Mouse (Mus musculus): ENCODE measurements around the gene Psapl1. TPM values are rescaled to one million over a fixed set of nuclear protein-coding genes. Genes with fewer than 3 reads are reported as not detected.
"Not testable (repeated sequence)": the region's sequence is repeated elsewhere in the genome, so short reads cannot be mapped to it uniquely, and the experiment has no call there.

Psapl1 gene
- polyA plus RNA-seq, 1 experiment from 2014 or later: 0.05 TPM

GRCm38 (mm10) chr5:36205397-36205796, 1.6 kb downstream of the Psapl1 start:
- Histone ChIP-seq H3K9ac (no peak overlapping the region), H3K4me2 (no peak overlapping the region), H3K27ac (replicated peaks) (no peak overlapping the region), H3K27me3 (no peaks in the 10 kb centered on the region), H3K9me3 (replicated peaks) (no peaks in the 10 kb centered on the region), H3K4me1 (replicated peaks) (no peaks in the 10 kb centered on the region), H3K36me3 (replicated peaks) (no peaks in the 10 kb centered on the region), H3K4me3 (replicated peaks) (no peak overlapping the region)
- no peak for ATAC-seq (ENCODE audit: insufficient read depth)
- whole genome bisulfite sequencing (ENCODE audit: insufficient replicate concordance): 68% methylated on average over 11 of the region's 11 CpGs

- 55% methylated on average over 3 of the region's 3 CpGs for WGBS (ENCODE audit: insufficient replicate concordance)
- H3K4me3 ChIP-seq (replicated peaks): no peak overlapping the region
- no peaks in the 10 kb centered on the region for H3K9me3 ChIP-seq (replicated peaks)
- no peak overlapping the region for H3K4me2 ChIP-seq
- H3K4me1 ChIP-seq (replicated peaks): no peaks in the 10 kb centered on the region
- H3K27ac ChIP-seq (replicated peaks): no peak overlapping the region
- no peak for ATAC-seq (ENCODE audit: insufficient read depth)
- no peak overlapping the region for H3K9ac ChIP-seq
- H3K27me3 ChIP-seq: no peaks in the 10 kb centered on the region
- H3K36me3 ChIP-seq (replicated peaks): no peaks in the 10 kb centered on the region
These were observed 5.0 kb downstream of the Psapl1 start for GRCm38 (mm10) chr5:36208803-36209202.

DNA sequence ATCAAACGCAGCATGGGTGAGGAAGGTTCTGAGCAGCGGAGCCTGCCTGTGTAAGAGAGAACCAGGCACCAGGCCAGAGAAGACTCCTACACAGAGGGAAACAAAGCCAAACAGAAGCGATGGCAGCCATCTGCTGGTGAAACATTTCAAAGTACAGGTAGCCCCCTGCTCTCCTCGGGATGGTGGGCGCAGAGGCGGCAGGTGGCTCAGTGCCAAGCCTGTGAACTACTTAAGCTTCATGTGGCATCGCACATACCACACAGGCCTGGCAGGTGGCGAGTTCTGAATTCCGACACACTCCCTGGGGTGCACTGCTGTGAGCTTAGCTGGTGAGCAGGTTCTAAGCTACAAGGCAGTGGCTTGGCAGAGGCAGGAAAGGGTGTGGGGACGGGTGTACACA, 9.5 kb downstream of the Psapl1 start:
- 58% methylated on average over 10 of the region's 10 CpGs for WGBS (ENCODE audit: insufficient replicate concordance)
- Histone ChIP-seq H3K4me1 (replicated peaks) (no peaks in the 10 kb centered on the region), H3K27ac (replicated peaks) (no peak overlapping the region), H3K9ac (no peak overlapping the region), H3K4me2 (no peak overlapping the region), H3K36me3 (replicated peaks) (no peaks in the 10 kb centered on the region), H3K27me3 (no peaks in the 10 kb centered on the region), H3K4me3 (replicated peaks) (no peak overlapping the region), H3K9me3 (replicated peaks) (no peaks in the 10 kb centered on the region)
- no peak for ATAC-seq (ENCODE audit: insufficient read depth)

DNA sequence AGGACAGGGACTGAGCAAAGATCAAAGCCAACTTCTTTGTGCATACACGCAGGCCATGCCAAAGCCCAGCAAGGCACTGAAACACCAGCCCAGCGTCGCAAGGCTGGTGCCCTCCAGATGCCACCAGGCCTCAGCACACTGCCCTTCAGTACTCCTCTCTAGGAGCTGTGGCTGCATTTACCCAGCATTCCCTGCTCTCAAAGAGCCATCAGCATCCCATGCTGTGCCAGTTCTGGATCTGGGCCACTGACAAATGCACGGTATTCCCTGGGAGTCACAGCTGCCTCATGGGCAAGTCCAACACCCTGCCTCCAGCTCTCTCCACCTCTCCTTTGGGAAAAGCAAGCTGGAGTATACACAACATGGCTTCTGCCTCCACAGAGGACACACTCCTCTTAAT, 16.3 kb downstream of the Psapl1 start:
- no peak for ATAC-seq (ENCODE audit: insufficient read depth)
- WGBS (ENCODE audit: insufficient replicate concordance): 76% methylated on average over 4 of the region's 4 CpGs
- H3K27me3 ChIP-seq: no peaks in the 10 kb centered on the region

GRCm38 (mm10) chr5:36220626-36221025, 16.8 kb downstream of the Psapl1 start:
- no peak overlapping the region for H3K4me3 ChIP-seq (replicated peaks)
- H3K9ac ChIP-seq: no peak overlapping the region
- no peaks in the 10 kb centered on the region for H3K27me3 ChIP-seq
- 61% methylated on average over 6 of the region's 6 CpGs for WGBS (ENCODE audit: insufficient replicate concordance)
- no peaks in the 10 kb centered on the region for H3K36me3 ChIP-seq (replicated peaks)
- no peaks in the 10 kb centered on the region for H3K9me3 ChIP-seq (replicated peaks)
- ATAC-seq (ENCODE audit: insufficient read depth): no peak
- no peak overlapping the region for H3K27ac ChIP-seq (replicated peaks)
- no peaks in the 10 kb centered on the region for H3K4me1 ChIP-seq (replicated peaks)
- no peak overlapping the region for H3K4me2 ChIP-seq

More for the DNA sequence above, 16.3 kb downstream of the Psapl1 start:
- H3K4me1 ChIP-seq (replicated peaks): no peaks in the 10 kb centered on the region
- no peak overlapping the region for H3K4me2 ChIP-seq
- H3K9ac ChIP-seq: no peak overlapping the region
- H3K27ac ChIP-seq (replicated peaks): no peak overlapping the region
- H3K4me3 ChIP-seq (replicated peaks): no peak overlapping the region
- H3K9me3 ChIP-seq (replicated peaks): no peaks in the 10 kb centered on the region
- H3K36me3 ChIP-seq (replicated peaks): no peaks in the 10 kb centered on the region

DNA sequence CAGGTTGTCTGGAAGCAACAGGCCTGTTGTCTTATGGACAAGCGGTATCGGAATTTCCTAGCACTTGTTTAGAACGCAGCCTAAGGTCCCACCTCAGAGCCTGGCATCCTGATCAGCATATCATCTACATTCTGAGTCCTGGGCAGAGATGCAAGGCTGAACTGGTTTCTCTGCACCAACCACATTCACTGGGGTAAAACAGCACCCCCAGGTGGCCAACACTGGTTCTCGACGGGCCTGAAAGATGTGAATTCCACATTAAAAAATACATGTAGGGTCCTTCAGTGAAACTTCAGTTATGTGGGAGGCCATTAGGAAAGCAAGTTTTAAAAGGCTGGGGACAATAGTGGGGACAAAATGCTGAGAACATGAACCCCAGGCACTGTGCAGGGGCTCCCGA, 20.0 kb downstream of the Psapl1 start:
- Histone ChIP-seq H3K4me3 (replicated peaks) (no peak overlapping the region), H3K9ac (no peak overlapping the region), H3K4me2 (no peak overlapping the region), H3K36me3 (replicated peaks) (no peaks in the 10 kb centered on the region), H3K27me3 (no peaks in the 10 kb centered on the region), H3K4me1 (replicated peaks) (no peaks in the 10 kb centered on the region), H3K27ac (replicated peaks) (no peak overlapping the region), H3K9me3 (replicated peaks) (no peaks in the 10 kb centered on the region)
- 54% methylated on average over 6 of the region's 6 CpGs for WGBS (ENCODE audit: insufficient replicate concordance)
- no peak for ATAC-seq (ENCODE audit: insufficient read depth)

GRCm38 (mm10) chr5:36225855-36226254, 22.0 kb downstream of the Psapl1 start:
- Histone ChIP-seq H3K9me3 (replicated peaks) (no peaks in the 10 kb centered on the region), H3K4me2 (no peak overlapping the region), H3K9ac (no peak overlapping the region), H3K27ac (replicated peaks) (no peak overlapping the region), H3K4me1 (replicated peaks) (no peaks in the 10 kb centered on the region), H3K4me3 (replicated peaks) (no peak overlapping the region), H3K36me3 (replicated peaks) (no peaks in the 10 kb centered on the region), H3K27me3 (no peaks in the 10 kb centered on the region)
- ATAC-seq (ENCODE audit: insufficient read depth): no peak
- 66% methylated on average over 7 of the region's 7 CpGs for WGBS (ENCODE audit: insufficient replicate concordance)

GRCm38 (mm10) chr5:36226296-36226695, 22.5 kb downstream of the Psapl1 start:
- H3K36me3 ChIP-seq (replicated peaks): no peaks in the 10 kb centered on the region
- H3K4me2 ChIP-seq: no peak overlapping the region
- H3K4me1 ChIP-seq (replicated peaks): no peaks in the 10 kb centered on the region
- no peaks in the 10 kb centered on the region for H3K9me3 ChIP-seq (replicated peaks)
- no peak for ATAC-seq (ENCODE audit: insufficient read depth)
- no peaks in the 10 kb centered on the region for H3K27me3 ChIP-seq
- no peak overlapping the region for H3K9ac ChIP-seq
- H3K4me3 ChIP-seq (replicated peaks): no peak overlapping the region
- H3K27ac ChIP-seq (replicated peaks): no peak overlapping the region
- 53% methylated on average over 11 of the region's 11 CpGs for WGBS (ENCODE audit: insufficient replicate concordance)

DNA sequence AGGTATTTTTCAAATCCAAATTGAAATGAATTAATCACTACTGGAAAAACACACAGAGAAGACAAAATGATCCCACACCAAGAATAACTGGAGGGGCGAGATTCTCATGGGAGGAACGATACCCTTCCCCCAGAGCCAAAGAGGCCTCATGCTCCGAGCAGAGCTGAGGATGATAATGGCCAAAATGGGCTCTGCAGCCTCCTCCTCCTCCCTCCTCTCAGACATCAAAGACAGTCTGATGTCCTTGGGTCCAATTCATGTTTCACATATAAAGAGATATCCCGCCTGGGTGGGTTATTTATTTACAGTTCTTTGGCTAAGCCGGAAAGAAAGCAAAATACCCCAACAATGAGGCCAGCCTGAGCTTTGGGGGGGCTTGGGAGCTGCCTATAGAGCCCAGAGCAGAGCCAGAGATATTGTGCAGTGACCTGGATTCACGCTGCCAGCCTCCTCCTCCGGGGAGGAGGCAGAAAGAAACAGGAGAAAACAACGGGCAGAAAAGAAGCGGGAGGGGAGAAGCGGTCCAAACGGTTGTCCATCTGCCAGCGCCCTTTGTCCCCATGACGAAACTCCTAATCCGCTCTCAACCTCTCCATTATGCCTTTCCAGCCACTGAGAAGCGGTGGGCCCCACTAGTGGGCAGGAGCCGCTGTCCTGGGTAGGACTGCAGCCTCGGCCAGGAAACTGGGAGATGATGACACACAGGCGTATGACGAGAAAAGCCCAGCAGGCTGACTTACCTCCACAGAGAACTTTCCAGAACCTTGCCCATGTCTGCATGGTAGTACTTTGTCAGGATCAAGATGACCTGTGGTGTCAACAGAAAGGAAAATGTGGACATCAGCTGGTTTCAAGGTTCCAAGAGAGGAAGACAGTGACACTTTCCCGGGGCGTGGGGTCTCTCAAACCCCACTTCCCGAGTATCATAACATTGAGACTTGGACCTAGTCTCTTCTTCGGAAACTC, 24.9 kb downstream of the Psapl1 start:
- Histone ChIP-seq H3K4me3 (replicated peaks) (no peak overlapping the region), H3K9me3 (replicated peaks) (no peaks in the 10 kb centered on the region), H3K4me2 (no peak overlapping the region), H3K27ac (replicated peaks) (no peak overlapping the region), H3K36me3 (replicated peaks) (no peaks in the 10 kb centered on the region), H3K9ac (no peak overlapping the region), H3K4me1 (replicated peaks) (no peaks in the 10 kb centered on the region), H3K27me3 (no peaks in the 10 kb centered on the region)
- WGBS (ENCODE audit: insufficient replicate concordance): 61% methylated on average over 23 of the region's 23 CpGs
- no peak for ATAC-seq (ENCODE audit: insufficient read depth)

DNA sequence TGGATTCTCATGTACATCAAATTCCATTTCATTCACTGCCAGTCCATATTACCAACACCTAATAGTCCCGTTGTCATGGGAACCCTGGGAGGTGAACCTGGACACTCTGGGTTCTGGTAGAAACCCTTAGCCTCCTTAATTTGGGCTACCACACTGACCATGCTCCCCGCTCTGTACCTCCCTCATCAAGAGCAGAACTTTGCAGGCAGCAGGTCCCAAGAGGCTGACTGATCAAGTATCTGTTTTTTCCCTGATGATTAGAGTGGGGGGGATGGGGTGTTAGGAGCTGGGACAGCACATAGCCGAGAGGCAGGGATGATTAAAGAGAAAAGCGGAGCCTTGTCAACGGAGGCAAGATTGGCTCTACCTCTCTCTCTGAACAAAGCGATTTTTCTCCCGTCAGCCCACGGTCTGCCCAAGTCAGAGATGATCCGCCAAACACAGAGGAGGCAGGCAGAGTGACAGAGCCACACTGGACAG, 26.5 kb downstream of the Psapl1 start:
- Histone ChIP-seq H3K27me3 (no peaks in the 10 kb centered on the region), H3K4me3 (replicated peaks) (no peak overlapping the region), H3K27ac (replicated peaks) (no peak overlapping the region), H3K4me2 (no peak overlapping the region), H3K4me1 (replicated peaks) (no peaks in the 10 kb centered on the region), H3K36me3 (replicated peaks) (no peaks in the 10 kb centered on the region), H3K9ac (no peak overlapping the region), H3K9me3 (replicated peaks) (no peaks in the 10 kb centered on the region)
- WGBS (ENCODE audit: insufficient replicate concordance): 65% methylated on average over 9 of the region's 9 CpGs
- ATAC-seq (ENCODE audit: insufficient read depth): no peak

DNA sequence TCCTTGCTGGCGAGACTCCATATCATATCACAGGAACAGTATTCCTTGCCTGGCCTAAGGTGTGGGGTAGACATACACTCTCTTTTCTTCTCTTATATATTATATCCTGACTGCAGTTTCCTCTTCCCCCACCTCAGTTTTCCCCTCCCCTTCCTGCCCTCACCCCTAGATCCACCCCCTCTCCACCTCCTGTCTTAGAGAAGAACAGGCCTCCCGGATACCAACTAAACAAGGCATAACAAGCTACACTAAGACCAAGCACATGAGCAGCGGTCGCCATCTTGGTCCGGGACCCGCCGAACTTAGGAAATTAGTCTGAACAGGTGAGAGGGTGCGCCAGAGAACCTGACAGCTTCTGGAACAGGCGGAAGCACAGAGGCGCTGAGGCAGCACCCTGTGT, 33.7 kb downstream of the Psapl1 start:
- not testable (repeated sequence) for H3K4me3 ChIP-seq (replicated peaks); H3K27ac ChIP-seq (replicated peaks); H3K4me2 ChIP-seq; H3K27me3 ChIP-seq; H3K4me1 ChIP-seq (replicated peaks); H3K9me3 ChIP-seq (replicated peaks); H3K9ac ChIP-seq; H3K36me3 ChIP-seq (replicated peaks); ATAC-seq (ENCODE audit: insufficient read depth)
- 84% methylated on average over 9 of the region's 10 CpGs for WGBS (ENCODE audit: insufficient replicate concordance)
